In the genomic region with DNA sequence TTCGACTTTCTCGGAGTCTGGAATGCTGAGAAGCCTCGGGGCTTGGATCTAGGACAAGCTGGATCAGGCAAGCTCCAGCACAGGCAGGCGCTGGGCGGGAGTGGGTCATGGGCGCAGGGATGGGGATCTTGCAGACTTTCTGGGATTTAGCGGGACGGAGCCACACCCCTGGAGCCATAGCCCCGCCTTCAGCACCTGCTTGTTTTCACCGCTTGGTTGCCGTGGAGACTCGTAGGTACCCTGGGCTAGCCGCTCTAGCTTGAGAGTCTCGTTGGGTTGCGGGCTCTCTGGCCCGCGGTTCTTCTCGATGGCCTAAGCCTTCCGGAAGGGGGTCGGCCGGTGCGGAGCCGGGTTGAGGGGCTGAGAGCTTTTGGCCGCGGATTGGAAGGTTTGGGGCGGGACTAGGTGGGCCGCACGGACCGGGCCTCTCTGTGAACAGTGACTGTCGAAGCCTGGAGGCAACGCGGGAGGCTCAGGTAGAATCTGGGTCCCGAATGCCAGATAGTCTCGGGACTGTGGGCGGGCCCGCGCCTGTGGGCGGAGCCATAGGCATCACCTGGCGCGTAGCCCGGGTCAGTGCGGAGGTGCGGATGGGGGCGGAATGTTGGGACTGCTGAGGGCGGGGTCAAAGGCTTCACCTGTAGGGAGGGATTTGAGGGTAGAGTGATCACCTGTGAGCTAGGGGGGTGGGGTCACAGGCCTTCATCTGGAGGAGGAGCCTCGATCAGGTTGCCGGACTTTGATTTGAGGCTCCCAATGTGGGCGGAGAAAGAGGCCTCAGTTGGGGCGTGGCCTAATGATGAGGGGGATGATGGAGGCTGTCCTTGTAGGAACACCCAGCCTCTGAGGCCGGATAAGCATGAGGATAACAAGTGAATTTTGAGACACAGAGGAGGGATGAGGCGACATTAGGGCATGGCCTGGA, we compare ENCODE assay signal across 8 mouse cellular contexts. TPM values are rescaled to one million over a fixed set of nuclear protein-coding genes. Genes with fewer than 3 reads are reported as not detected.
DNase-seq lines count a peak whose midpoint lies in the region; ATAC-seq and TF ChIP-seq lines count a peak whose summit lies in the region.

No protein-coding gene starts in this region.

- DNase-seq in ES-E14 (ENCODE audit: low read depth, low spot score) = peak; percentile 99
- peak; percentile 97 for DNase-seq in cerebellum, adult 8-10 months
- DNase-seq in forebrain, postnatal 0 days = peak; percentile 96
- peak; percentile 74 for DNase-seq in heart, postnatal 25 days (ENCODE audit: low spot score)
- peak; percentile 96 for DNase-seq in large intestine, adult 2 months (ENCODE audit: low read depth, low spot score)
- peak; percentile 90 for DNase-seq in neural tube, embryonic 11.5 days (ENCODE audit: low spot score)

- ATAC-seq in forebrain, postnatal 0 days = peak; percentile 76
- ATAC-seq in liver, embryonic 15.5 days (ENCODE audit: insufficient read depth) = peak; percentile 71
- ATAC-seq in neural tube, embryonic 11.5 days (ENCODE audit: insufficient read depth, low FRiP score, low TSS enrichment) = peak; percentile 87
- peak; percentile 84 for ATAC-seq in stomach, embryonic 16.5 days (ENCODE audit: insufficient read depth, low FRiP score)

- intact Hi-C loops in heart, postnatal 25 days (cut with DNase I) = no loop called here

- in situ Hi-C loops in ES-E14 (cut with MboI; ENCODE audit: low sequenced_read_pairs in 2 of 2, unreplicated experiment in 2 of 2) = no loop called here

- H3K9ac ChIP-seq in ES-E14 (ENCODE audit: insufficient read depth, low read depth, low read length, poor library complexity, severe bottlenecking) = peak overlapping the region; percentile 89
- peak overlapping the region; percentile 71 for H3K9ac ChIP-seq in forebrain, postnatal 0 days
- H3K9ac ChIP-seq in liver, embryonic 15.5 days = peak overlapping the region; percentile 30; the same call in 1 of the 2 replicates
- H3K9ac ChIP-seq in neural tube, embryonic 11.5 days (ENCODE audit: low read length) = peak overlapping the region; percentile 51
- peak overlapping the region; percentile 75 for H3K9ac ChIP-seq in stomach, embryonic 16.5 days (ENCODE audit: low read length)

- peak overlapping the region; percentile 75 for H3K4me2 ChIP-seq in forebrain, postnatal 0 days (ENCODE audit: low read depth)
- peak overlapping the region; percentile 73 for H3K4me2 ChIP-seq in liver, embryonic 15.5 days
- peak overlapping the region; percentile 87 for H3K4me2 ChIP-seq in neural tube, embryonic 11.5 days (ENCODE audit: low read depth)
- H3K4me2 ChIP-seq in stomach, embryonic 16.5 days (ENCODE audit: low read depth, low read length) = peak overlapping the region; percentile 85

- 2% methylated on average over 51 of the region's 51 CpGs for WGBS in forebrain, postnatal 0 days
- 2% methylated on average over 51 of the region's 51 CpGs for WGBS in large intestine, adult 2 months
- 4% methylated on average over 51 of the region's 51 CpGs for WGBS in liver, embryonic 15.5 days (ENCODE audit: insufficient replicate concordance)
- under 1% methylated on average over 51 of the region's 51 CpGs for WGBS in neural tube, embryonic 11.5 days
- WGBS in stomach, embryonic 16.5 days = under 1% methylated on average over 51 of the region's 51 CpGs

- H3K36me3 ChIP-seq in ES-E14 (ENCODE audit: control insufficient read depth, insufficient read depth, low read length, poor library complexity, severe bottlenecking) = no peaks in the 10 kb centered on the region
- H3K36me3 ChIP-seq in forebrain, postnatal 0 days (ENCODE audit: insufficient read depth) = no peaks in the 10 kb centered on the region; the same call in 1 of the 2 replicates
- H3K36me3 ChIP-seq in liver, embryonic 15.5 days (replicated peaks) = no peaks in the 10 kb centered on the region
- no peaks in the 10 kb centered on the region for H3K36me3 ChIP-seq in neural tube, embryonic 11.5 days (ENCODE audit: control insufficient read depth, insufficient read depth, low read length)
- H3K36me3 ChIP-seq in stomach, embryonic 16.5 days (ENCODE audit: control insufficient read depth, insufficient read depth, low read length) = no peaks in the 10 kb centered on the region

- H3K27ac ChIP-seq in ES-E14 (ENCODE audit: insufficient read depth, low read depth, low read length, poor library complexity, severe bottlenecking) = peak overlapping the region; percentile 92
- peak overlapping the region; percentile 87 for H3K27ac ChIP-seq in forebrain, postnatal 0 days (ENCODE audit: low read depth, low read length)
- H3K27ac ChIP-seq in liver, embryonic 15.5 days (replicated peaks) = 0 out of 2 replicates have a peak overlapping the region, but pooled peaks have one; percentile 29
- H3K27ac ChIP-seq in neural tube, embryonic 11.5 days (ENCODE audit: low read depth, low read length) = 0 out of 2 replicates have a peak overlapping the region, but pooled peaks have one; percentile 14
- H3K27ac ChIP-seq in stomach, embryonic 16.5 days (ENCODE audit: low read length) = peak overlapping the region; percentile 93

- no peaks in the 10 kb centered on the region for H3K27me3 ChIP-seq in forebrain, postnatal 0 days (ENCODE audit: insufficient read depth, low read length)
- H3K27me3 ChIP-seq in liver, embryonic 15.5 days = peaks cover 50% of the 10 kb centered on the region
- H3K27me3 ChIP-seq in neural tube, embryonic 11.5 days (ENCODE audit: control insufficient read depth, insufficient read depth, low read length) = peaks cover 9% of the 10 kb centered on the region
- peaks cover 3% of the 10 kb centered on the region; the same call in 1 of the 2 replicates for H3K27me3 ChIP-seq in stomach, embryonic 16.5 days (ENCODE audit: control insufficient read depth, insufficient read depth, low read length)

- H3K4me1 ChIP-seq in ES-E14 (ENCODE audit: control insufficient read depth in 2 of 2, insufficient read depth in 2 of 2, low read length in 2 of 2, poor library complexity in 1 of 2) = peaks cover 0 to 19% of the 10 kb centered on the region in 2 experiments; a peak in 2 of 4 replicates
- peaks cover 7% of the 10 kb centered on the region; the same call in 1 of the 2 replicates for H3K4me1 ChIP-seq in forebrain, postnatal 0 days (ENCODE audit: insufficient read depth)
- H3K4me1 ChIP-seq in liver, embryonic 15.5 days (replicated peaks) = peaks cover 31% of the 10 kb centered on the region
- peaks cover 9% of the 10 kb centered on the region; the same call in 1 of the 2 replicates for H3K4me1 ChIP-seq in neural tube, embryonic 11.5 days (ENCODE audit: control insufficient read depth, insufficient read depth, low read length)
- H3K4me1 ChIP-seq in stomach, embryonic 16.5 days (ENCODE audit: control insufficient read depth, insufficient read depth, low read length) = peaks cover 17% of the 10 kb centered on the region

- peak overlapping the region; percentile 76 to 98 for H3K4me3 ChIP-seq in ES-E14 (ENCODE audit: insufficient read depth in 1 of 2, low read depth in 1 of 2, low read length in 2 of 2, poor library complexity in 1 of 2, severe bottlenecking in 1 of 2)
- peak overlapping the region; percentile 73 for H3K4me3 ChIP-seq in forebrain, postnatal 0 days (ENCODE audit: low read depth, low read length)
- H3K4me3 ChIP-seq in liver, embryonic 15.5 days (replicated peaks) = peak overlapping the region; percentile 57
- H3K4me3 ChIP-seq in neural tube, embryonic 11.5 days (ENCODE audit: low read depth, low read length) = peak overlapping the region; percentile 67
- peak overlapping the region; percentile 66 for H3K4me3 ChIP-seq in stomach, embryonic 16.5 days (replicated peaks; ENCODE audit: low read length)

- H3K9me3 ChIP-seq in ES-E14 (ENCODE audit: control insufficient read depth, insufficient read depth, low read depth, low read length) = no peaks in the 10 kb centered on the region
- no peaks in the 10 kb centered on the region for H3K9me3 ChIP-seq in forebrain, postnatal 0 days (ENCODE audit: low read length)
- H3K9me3 ChIP-seq in liver, embryonic 15.5 days (replicated peaks) = no peaks in the 10 kb centered on the region
- H3K9me3 ChIP-seq in neural tube, embryonic 11.5 days (ENCODE audit: control insufficient read depth, low read length) = no peaks in the 10 kb centered on the region
- no peaks in the 10 kb centered on the region for H3K9me3 ChIP-seq in stomach, embryonic 16.5 days (replicated peaks; ENCODE audit: control insufficient read depth, low read length)

- no peak for TF ChIP-seq CTCF in forebrain, postnatal 0 days (IDR thresholded peaks at IDR 0.05; ENCODE audit: low read depth)

RNA-seq across cellular contexts. Expression of gene Slc27a1, which starts 0.9 kb away (rescaled TPM):
- 24.5 and 45.9 TPM in 2 replicates for total RNA-seq in ES-E14 (2012; rRNA removed)
- 106 and 133 TPM in 2 replicates for total RNA-seq in forebrain, postnatal 0 days (2014; rRNA removed)
- 74.8 and 102 TPM in 2 replicates for polyA plus RNA-seq in forebrain, postnatal 0 days (2015; fragmentation: Nextera tagmentation; extraction: Ambion mirVana)
- total RNA-seq in heart, postnatal 25 days (2021) = 100 to 1,000 TPM; 140 to 143 TPM
- polyA plus RNA-seq in large intestine, adult 2 months (2012; rRNA removed) = 19.4 and 25.6 TPM in 2 replicates
- polyA plus RNA-seq in liver, embryonic 15.5 days (2015; fragmentation: Nextera tagmentation; extraction: Ambion mirVana) = 2.3 and 3.0 TPM in 2 replicates
- 10.5 and 12.7 TPM in 2 replicates for polyA plus RNA-seq in neural tube, embryonic 11.5 days (2014; fragmentation: Nextera tagmentation; extraction: Ambion mirVana)
- polyA plus RNA-seq in stomach, embryonic 16.5 days (2015; fragmentation: Nextera tagmentation; extraction: Ambion mirVana) = 35.2 and 41.4 TPM in 2 replicates

RNA-seq across cellular contexts. Expression of gene Nxnl1, which starts 3.2 kb away (rescaled TPM):
- total RNA-seq in ES-E14 (2012; rRNA removed) = not detected in 2 replicates
- 0.08 TPM in 1 of 2 replicates, not detected in the other for total RNA-seq in forebrain, postnatal 0 days (2014; rRNA removed)
- not detected in 2 replicates for polyA plus RNA-seq in forebrain, postnatal 0 days (2015; fragmentation: Nextera tagmentation; extraction: Ambion mirVana)
- total RNA-seq in heart, postnatal 25 days (2021) = under 1 TPM; 0.14 to 0.31 TPM
- not detected in 2 replicates for polyA plus RNA-seq in large intestine, adult 2 months (2012; rRNA removed)
- 0.09 TPM in 1 of 2 replicates, not detected in the other for polyA plus RNA-seq in liver, embryonic 15.5 days (2015; fragmentation: Nextera tagmentation; extraction: Ambion mirVana)
- not detected in 2 replicates for polyA plus RNA-seq in neural tube, embryonic 11.5 days (2014; fragmentation: Nextera tagmentation; extraction: Ambion mirVana)
- 0.08 TPM in 1 of 2 replicates, not detected in the other for polyA plus RNA-seq in stomach, embryonic 16.5 days (2015; fragmentation: Nextera tagmentation; extraction: Ambion mirVana)

RNA-seq across cellular contexts. Expression of gene Tmem221, which starts 11.0 kb away (rescaled TPM):
- 0.18 and 0.58 TPM in 2 replicates for total RNA-seq in ES-E14 (2012; rRNA removed)
- total RNA-seq in forebrain, postnatal 0 days (2014; rRNA removed) = 0.08 TPM in 1 of 2 replicates, not detected in the other
- polyA plus RNA-seq in forebrain, postnatal 0 days (2015; fragmentation: Nextera tagmentation; extraction: Ambion mirVana) = 0.16 and 0.18 TPM in 2 replicates
- total RNA-seq in heart, postnatal 25 days (2021) = under 1 TPM; 0.31 to 0.36 TPM
- polyA plus RNA-seq in large intestine, adult 2 months (2012; rRNA removed) = 0.71 and 1.0 TPM in 2 replicates
- polyA plus RNA-seq in liver, embryonic 15.5 days (2015; fragmentation: Nextera tagmentation; extraction: Ambion mirVana) = 0.50 and 0.94 TPM in 2 replicates
- 0.24 TPM in 1 of 2 replicates, not detected in the other for polyA plus RNA-seq in neural tube, embryonic 11.5 days (2014; fragmentation: Nextera tagmentation; extraction: Ambion mirVana)
- polyA plus RNA-seq in stomach, embryonic 16.5 days (2015; fragmentation: Nextera tagmentation; extraction: Ambion mirVana) = 2.9 and 3.2 TPM in 2 replicates

RNA-seq across cellular contexts. Expression of gene Pgls, which starts 22.3 kb away (rescaled TPM):
- total RNA-seq in ES-E14 (2012; rRNA removed) = 95.6 and 124 TPM in 2 replicates
- 248 and 264 TPM in 2 replicates for total RNA-seq in forebrain, postnatal 0 days (2014; rRNA removed)
- 262 and 318 TPM in 2 replicates for polyA plus RNA-seq in forebrain, postnatal 0 days (2015; fragmentation: Nextera tagmentation; extraction: Ambion mirVana)
- total RNA-seq in heart, postnatal 25 days (2021) = 10 to 100 TPM; 68.1 to 75.9 TPM
- 109 and 111 TPM in 2 replicates for polyA plus RNA-seq in large intestine, adult 2 months (2012; rRNA removed)
- 90.7 and 92.8 TPM in 2 replicates for polyA plus RNA-seq in liver, embryonic 15.5 days (2015; fragmentation: Nextera tagmentation; extraction: Ambion mirVana)
- 212 and 216 TPM in 2 replicates for polyA plus RNA-seq in neural tube, embryonic 11.5 days (2014; fragmentation: Nextera tagmentation; extraction: Ambion mirVana)
- polyA plus RNA-seq in stomach, embryonic 16.5 days (2015; fragmentation: Nextera tagmentation; extraction: Ambion mirVana) = 200 and 206 TPM in 2 replicates

RNA-seq across cellular contexts. Expression of gene Mvb12a, which starts 26.9 kb away (rescaled TPM):
- total RNA-seq in ES-E14 (2012; rRNA removed) = 50.4 and 58.8 TPM in 2 replicates
- total RNA-seq in forebrain, postnatal 0 days (2014; rRNA removed) = 70.5 and 81.7 TPM in 2 replicates
- polyA plus RNA-seq in forebrain, postnatal 0 days (2015; fragmentation: Nextera tagmentation; extraction: Ambion mirVana) = 73.4 and 87.4 TPM in 2 replicates
- total RNA-seq in heart, postnatal 25 days (2021) = 10 to 100 TPM; 27.0 to 31.1 TPM
- 144 and 164 TPM in 2 replicates for polyA plus RNA-seq in large intestine, adult 2 months (2012; rRNA removed)
- 31.6 and 35.2 TPM in 2 replicates for polyA plus RNA-seq in liver, embryonic 15.5 days (2015; fragmentation: Nextera tagmentation; extraction: Ambion mirVana)
- polyA plus RNA-seq in neural tube, embryonic 11.5 days (2014; fragmentation: Nextera tagmentation; extraction: Ambion mirVana) = 64.7 and 69.8 TPM in 2 replicates
- polyA plus RNA-seq in stomach, embryonic 16.5 days (2015; fragmentation: Nextera tagmentation; extraction: Ambion mirVana) = 101 and 103 TPM in 2 replicates

Comparison
In these comparisons a context has a peak if more than half of its experiments do, and no peak if none do; other contexts are left out.
1. Peak in every context shown above with its lines: DNase-seq, ATAC-seq, H3K4me3 ChIP-seq and H3K27ac ChIP-seq.
2. H3K27ac ChIP-seq: peak in every context shown above with its lines; median percentile 93 in stomach, embryonic 16.5 days; 92 in ES-E14; 87 in forebrain, postnatal 0 days; 29 in liver, embryonic 15.5 days; 14 in neural tube, embryonic 11.5 days.
3. H3K9ac ChIP-seq: peak in every context shown above with its lines; median percentile 89 in ES-E14; 75 in stomach, embryonic 16.5 days; 71 in forebrain, postnatal 0 days; 51 in neural tube, embryonic 11.5 days; 30 in liver, embryonic 15.5 days.